Mouse (Mus musculus): ENCODE data around the gene Qsox1.

Qsox1 gene

DNA sequence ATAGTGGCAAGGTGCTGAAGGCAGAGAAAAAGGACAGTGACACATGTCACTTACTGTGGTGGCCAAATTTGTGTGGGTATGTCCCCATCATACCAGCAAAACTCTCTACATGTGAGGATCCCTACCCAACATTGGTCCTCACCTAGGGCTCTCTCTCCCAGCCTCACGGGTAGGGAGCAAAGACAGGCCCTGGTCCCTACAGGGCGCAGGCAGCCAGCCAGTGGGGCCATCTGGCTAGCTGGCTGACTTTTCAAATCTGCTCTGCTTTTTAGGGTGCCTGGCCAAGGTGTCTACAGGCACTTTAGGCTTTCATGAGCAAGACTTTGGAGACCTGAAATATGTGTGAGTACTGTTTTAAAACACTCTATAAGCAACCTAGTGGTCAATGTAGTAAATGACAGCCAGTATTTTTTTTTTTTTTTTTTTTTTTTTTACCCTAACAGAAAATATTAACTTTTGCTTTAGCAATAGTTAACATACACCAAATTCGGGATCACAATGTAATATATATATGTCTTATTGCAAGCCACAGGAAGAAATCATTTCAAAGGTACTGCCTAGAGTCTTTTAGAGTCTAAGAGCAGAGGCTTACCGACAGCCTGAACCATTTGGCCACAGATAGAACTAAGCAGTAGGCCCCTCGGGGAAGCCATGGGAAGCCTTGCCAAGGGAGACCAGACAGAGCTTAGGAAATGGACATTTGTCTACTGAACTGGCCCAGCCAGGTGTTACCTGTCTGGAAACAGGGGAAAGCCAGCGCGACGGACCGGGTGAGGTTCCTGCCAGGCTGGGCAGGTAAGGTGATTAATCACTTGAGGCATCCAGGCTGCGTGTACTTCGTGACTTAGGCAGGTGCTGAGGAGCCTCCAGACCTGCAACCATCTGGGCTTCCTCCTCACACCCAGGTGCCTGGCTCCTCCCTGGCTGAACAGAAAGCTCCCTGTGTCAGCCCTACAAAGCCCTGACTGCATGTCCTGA is 11.4 kb downstream of the Qsox1 start:
- no peak for DNase-seq (ENCODE audit: low read depth, low spot score)

DNA sequence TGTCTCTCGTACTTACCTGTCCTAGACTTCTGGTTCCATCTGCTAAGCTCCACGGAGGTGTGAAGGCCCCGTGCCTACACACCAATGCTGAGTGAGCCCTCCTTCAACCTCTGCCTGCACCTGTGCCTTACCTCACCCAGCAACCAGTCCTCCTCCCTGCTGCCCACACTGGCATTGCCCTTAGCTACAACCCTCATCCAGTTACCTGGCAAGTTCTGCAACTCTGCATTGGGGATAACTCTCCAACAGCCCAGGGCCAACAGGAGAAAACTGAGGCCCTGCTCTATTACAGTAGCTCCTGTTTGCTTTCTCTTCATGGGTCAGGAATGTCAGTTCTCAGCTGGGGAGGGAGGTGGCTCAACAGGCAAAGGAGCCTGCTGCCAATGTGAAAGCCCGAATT is 14.7 kb downstream of the Qsox1 start:
- DNase-seq (ENCODE audit: low read depth, low spot score): no peak

- no peak for DNase-seq (ENCODE audit: low read depth, low spot score)
Measured at GRCm38 (mm10) chr1:155797425-155797824, 15.3 kb downstream of the Qsox1 start.

GRCm38 (mm10) chr1:155796757-155797405 is 15.8 kb downstream of the Qsox1 start:
- DNase-seq (ENCODE audit: low read depth, low spot score): no peak

DNA sequence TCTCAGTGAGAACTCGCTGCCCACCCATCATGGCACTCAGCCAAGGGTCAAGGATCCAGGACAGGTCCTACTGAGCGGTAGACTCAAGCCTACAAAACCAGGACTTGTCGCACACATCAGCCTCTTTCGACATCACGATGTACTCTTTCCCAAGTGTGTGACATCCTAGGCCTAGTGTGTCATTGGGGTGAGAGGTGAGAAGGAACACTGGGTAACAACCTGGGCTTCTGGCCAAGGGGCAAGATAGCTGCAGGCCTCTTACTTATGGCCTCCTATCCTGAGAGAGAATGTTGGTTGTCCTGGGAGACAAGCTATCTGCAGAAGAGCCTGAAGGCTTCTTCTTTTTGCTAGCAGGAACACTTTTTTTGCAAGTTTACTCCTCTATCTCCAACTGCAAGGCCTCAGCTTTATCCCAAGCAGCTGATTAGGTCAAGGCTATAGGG is 16.9 kb downstream of the Qsox1 start:
- DNase-seq (ENCODE audit: low read depth, low spot score): no peak

DNA sequence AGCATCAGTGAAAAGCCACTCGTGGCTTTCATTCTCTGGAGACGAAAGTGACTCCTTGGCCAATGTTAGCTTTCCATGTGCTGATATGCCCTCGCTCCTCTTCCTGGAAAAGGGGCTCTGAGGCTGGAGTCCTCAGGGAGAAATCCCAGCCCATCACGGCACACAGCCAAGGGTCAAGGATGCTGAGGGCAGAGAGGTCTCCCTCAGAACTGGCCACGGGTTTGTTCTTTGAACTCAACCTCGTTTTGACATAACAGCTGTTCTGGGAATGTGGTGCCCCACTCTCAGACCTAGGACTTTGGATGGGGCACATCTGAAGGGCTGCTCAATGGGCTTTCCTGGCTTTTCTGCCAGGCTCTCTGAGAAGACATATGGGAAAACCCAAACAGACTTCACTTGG is 17.8 kb downstream of the Qsox1 start:
- DNase-seq (ENCODE audit: low read depth, low spot score): no peak

DNA sequence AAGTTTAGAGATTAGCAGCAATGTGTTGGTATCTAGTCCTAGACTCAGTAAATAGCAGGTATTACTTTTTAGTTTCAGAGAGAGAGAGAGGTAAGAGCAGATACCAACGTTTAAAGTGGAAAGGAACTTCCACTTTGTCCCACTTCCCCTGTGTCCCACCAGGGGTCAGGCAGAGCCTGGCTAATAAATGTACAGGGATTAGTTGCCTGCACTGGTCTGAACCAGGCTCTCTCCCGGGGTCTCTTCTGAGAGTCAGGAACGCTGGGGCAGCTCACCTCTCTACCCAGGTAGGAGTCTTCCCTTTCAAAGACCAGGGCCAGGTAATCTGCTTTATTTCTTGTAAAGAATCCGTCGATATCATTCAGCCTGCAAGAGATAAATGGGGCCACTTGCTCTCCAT is 20.8 kb downstream of the Qsox1 start:
- DNase-seq (ENCODE audit: low read depth, low spot score): no peak

- no peak for DNase-seq (ENCODE audit: low read depth, low spot score)
Measured at GRCm38 (mm10) chr1:155790111-155790974, 22.3 kb downstream of the Qsox1 start.

GRCm38 (mm10) chr1:155785886-155786285 is 26.8 kb downstream of the Qsox1 start:
- DNase-seq (ENCODE audit: low read depth, low spot score): no peak

DNA sequence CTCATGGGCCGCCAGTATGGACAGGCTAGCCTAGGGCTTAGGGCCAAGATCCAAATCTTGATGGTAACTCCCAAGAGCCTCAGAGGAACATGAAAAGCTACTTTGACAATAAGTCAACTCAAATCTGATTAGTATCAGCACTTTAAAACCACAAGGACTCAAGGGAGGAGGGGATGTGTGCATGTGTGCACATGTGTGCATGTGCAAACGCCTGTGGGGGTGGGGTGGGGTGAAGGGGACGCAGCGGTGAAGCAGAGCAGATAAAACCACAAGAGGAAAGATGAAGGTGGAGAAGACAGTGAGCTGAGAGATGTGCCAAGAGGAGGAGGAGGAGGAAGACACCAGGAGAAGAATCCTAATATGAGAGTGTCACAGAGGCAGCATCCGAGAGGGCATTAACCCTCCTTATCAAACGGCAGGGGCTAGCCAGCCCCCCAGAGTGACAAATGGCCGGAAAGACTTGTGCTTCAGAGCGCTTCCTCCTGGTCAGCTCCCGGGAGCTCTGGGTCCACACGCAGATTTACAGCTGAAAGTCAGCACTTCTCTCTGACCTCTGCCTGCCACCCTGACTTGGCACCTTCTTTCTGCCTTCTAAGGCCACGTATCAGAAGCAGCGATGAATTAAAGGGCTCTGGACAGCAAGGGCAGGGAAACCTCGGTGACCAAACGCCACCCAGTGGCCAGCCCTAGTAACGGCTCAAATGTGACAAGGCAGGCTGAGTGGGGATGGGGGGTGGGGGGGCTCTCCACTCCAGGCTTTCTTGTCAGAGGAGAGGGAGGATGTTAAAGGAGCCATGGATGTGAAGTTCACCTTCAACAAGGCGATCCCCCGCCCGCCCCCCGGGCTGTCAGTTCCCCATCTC is 28.1 kb downstream of the Qsox1 start:
- peak; percentile 78 for DNase-seq (ENCODE audit: low read depth, low spot score)

DNA sequence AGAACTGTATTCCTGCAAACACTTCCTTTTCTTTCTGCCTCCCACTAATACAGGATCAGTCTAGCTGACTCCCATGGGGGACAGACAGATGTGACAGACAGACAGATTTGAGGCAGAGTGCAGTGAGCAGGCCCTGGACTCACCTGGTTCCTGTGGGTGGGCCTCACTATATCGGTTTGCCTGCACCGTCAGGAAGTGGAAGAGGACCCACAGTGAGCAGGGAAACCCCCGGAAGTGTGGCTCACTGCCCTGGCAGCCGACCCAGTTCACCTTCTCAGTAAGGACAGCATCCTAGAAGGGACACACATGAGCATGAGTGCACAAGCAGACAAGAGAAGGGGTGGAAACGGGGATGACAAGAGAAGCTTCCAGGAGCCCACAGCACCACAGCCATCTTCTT is 30.3 kb downstream of the Qsox1 start:
- DNase-seq (ENCODE audit: low read depth, low spot score): peak; percentile 60

DNA sequence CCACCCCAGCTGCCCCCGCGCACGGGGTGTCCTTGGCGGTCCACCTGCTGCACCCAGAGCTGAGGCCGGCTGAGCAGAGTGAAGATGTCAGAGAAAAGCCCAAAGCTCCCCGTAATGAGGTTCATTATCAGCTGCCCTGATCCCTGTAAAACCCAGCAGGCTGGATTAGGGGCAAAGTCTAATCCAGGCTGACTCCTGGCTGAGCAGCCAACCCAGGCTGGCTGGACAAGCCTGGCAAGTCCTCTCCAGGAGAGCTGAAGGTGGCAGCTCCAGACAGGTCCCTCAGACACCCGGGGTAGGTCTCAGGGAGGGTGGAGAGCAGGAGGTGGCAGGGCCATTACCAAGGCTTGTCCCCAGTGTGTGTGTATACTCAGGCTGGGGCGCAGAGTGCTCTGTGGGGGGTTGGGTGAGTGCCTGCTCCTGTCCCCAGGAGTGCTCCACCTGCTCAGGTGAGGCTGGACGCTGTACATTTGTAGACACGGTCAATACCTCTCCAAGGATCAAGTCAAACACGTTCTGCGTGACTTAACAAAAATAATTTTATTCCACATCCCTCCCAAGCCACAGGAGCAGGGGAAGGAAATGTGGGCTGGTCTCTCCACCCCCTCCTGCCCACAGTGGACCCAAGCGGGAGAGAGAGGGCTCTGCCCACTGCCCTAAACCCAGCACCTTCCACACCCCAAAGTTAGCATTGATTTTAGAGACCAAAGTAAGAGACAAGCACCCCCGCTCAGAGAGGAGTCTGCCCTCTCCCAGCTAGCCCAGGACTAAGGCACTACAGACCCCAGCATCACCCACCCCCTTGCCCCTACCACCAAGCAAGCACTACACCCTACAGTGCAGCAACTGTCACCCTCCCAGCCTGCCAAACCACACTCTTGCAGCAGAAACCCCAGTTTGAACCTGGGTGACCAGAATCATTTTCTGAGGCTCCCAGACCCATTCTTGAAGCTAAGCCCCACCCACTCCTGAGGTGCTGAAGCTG is 34.8 kb downstream of the Qsox1 start:
- no peak for DNase-seq (ENCODE audit: low read depth, low spot score)

- no peak for DNase-seq (ENCODE audit: low read depth, low spot score)
Measured at GRCm38 (mm10) chr1:155759167-155759566, 53.5 kb downstream of the Qsox1 start.

GRCm38 (mm10) chr1:155758711-155759110 is 54.0 kb downstream of the Qsox1 start:
- DNase-seq (ENCODE audit: low read depth, low spot score): no peak

DNA sequence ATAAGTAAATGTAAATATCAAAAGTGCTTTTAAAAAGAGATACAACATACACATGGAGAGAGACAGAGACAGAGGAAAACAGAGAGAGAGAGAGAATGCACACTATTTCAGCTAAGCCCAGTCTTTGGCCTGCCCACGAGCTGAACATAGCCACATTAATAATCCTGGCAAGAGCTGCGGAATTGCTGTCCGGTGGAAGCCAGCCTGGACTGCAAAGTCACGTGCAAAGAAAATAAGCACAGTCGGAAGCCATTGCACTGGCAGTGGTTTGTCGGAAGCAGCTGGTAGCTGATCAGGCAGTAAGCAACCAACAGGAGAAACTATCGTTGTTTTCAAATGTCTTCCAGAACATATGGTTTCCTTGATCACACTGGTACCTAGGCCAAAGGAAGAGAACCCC is 55.1 kb downstream of the Qsox1 start:
- DNase-seq (ENCODE audit: low read depth, low spot score): no peak

GRCm38 (mm10) chr1:155753411-155753810 is 59.3 kb downstream of the Qsox1 start:
- DNase-seq (ENCODE audit: low read depth, low spot score): no peak

DNA sequence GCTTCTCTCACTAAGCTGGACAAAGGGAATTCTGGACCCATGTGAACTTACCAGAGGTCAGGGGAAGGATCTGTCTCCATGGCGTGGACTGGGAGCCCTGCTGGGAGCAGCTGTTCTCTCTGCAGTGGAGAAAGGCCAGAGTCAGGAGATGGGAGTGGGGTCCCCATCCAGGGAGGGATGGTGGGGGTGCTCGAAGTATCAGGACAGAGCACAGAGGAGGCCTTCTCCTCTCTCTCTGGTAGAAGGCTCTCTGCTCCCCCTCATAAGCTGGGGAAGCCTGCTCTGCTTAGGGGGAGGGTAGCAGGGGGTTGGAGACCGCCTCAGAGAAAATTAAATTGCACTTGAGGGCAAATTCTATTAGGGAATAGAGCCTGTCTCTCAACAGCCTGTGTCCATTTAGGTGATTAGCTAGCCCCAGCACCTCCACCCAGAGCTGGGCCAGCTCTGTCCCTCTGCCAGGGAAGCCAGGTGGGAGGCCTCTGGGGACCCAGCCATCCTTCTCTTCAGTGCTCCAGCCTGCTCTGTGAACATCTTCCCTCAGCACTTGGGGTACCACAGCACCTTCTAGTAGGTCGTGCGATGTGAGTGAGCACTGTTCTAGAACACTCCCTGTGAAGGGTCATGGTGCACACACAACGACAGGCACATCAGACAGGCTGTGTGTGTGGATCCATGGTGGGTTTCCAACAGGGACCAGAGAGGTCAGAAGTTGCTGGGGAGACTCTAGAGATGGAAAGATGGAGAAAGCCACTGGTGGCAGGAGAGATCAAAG is 61.0 kb downstream of the Qsox1 start, which contains the start of gene Lhx4:
Gene Lhx4 (minus strand): TSS at position 201 of the 772 bp plus-strand sequence.
- DNase-seq (ENCODE audit: low read depth, low spot score): no peak

GRCm38 (mm10) chr1:155750517-155751178 is 62.0 kb downstream of the Qsox1 start:
- no peak for DNase-seq (ENCODE audit: low read depth, low spot score)
